In the genomic region with DNA sequence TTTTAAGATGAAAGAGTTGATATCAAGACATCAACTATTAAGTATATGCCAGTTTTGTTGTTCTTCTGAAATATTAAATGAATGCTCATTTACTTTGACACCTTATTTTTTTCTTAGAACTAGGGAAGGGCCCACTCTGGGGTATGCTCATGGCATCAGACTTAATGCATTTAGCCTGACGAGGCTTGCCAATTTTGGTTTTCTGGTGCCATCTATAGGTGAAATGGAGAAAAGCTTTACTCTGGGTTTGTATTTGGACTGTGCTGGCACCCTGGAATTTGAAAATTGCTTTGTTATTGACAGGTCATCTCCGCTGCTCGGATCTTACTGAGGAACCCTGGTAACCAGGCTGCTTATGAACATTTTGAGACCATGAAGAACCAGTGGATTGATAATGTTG, we compare ENCODE assay signal across 9 mouse cellular contexts. TPM values are rescaled to one million over a fixed set of nuclear protein-coding genes. Genes with fewer than 3 reads are reported as not detected.
DNase-seq lines count a peak whose midpoint lies in the region; ATAC-seq and TF ChIP-seq lines count a peak whose summit lies in the region.
"Had no signal": no experiment of that assay in that cellular context is flagged by ENCODE, and none has a peak within 500 bp of the region (broad histone marks: within the 10 kb centered on the region; RNA-seq: fewer than 3 reads in every experiment).

No protein-coding gene starts in this region.

- no peak overlapping the region for H3K9ac ChIP-seq in CH12.LX (ENCODE audit: insufficient read depth, low read depth)

- ATAC-seq in erythroid progenitor cell, adult 5-6 weeks (replicated peaks; ENCODE audit: low FRiP score, poor library complexity, severe bottlenecking): peak; percentile 63; the same call in 1 of the 2 replicates
- peak; percentile 73; the same call in 1 of the 2 replicates for ATAC-seq in megakaryocyte-erythroid progenitor cell, adult 5-6 weeks (replicated peaks; ENCODE audit: low FRiP score, low TSS enrichment, poor library complexity, severe bottlenecking)

- H3K9me3 ChIP-seq in CH12.LX (replicated peaks; ENCODE audit: low read length): no peaks in the 10 kb centered on the region
- H3K9me3 ChIP-seq: megakaryocyte, embryonic 14.5 days had no signal

- DNase-seq in layer of hippocampus, adult 2 months (ENCODE audit: low spot score in 2 of 2): peak; percentile 46 to 56
- no peak for DNase-seq in layer of hippocampus, postnatal 36 days
- DNase-seq in CH12.LX (ENCODE audit: extremely low read depth) (peak; percentile 53), R1 (ENCODE audit: low read depth, low spot score) (peak; percentile 56)
- DNase-seq in right cerebral cortex, adult 18-20 months: no peak
- DNase-seq in heart, postnatal 4 days: no peak

- peaks cover 0 to 2% of the 10 kb centered on the region in 2 experiments for H3K36me3 ChIP-seq in CH12.LX (replicated peaks in 1 of 2; ENCODE audit: control insufficient read depth in 1 of 2, insufficient read depth in 1 of 2, low read length in 1 of 2)

- H3K27me3 ChIP-seq in CH12.LX (replicated peaks): no peaks in the 10 kb centered on the region
- H3K27me3 ChIP-seq: megakaryocyte, embryonic 14.5 days had no signal

- peaks cover 0 to 4% of the 10 kb centered on the region in 2 experiments; a peak in 2 of 4 replicates for H3K4me1 ChIP-seq in CH12.LX (ENCODE audit: control insufficient read depth in 1 of 2, insufficient read depth in 2 of 2)

- in situ Hi-C loops in CH12.LX (cut with MboI; ENCODE audit: low pct_ligation_motif_present, low pct_unique_long_range_greater_than_20kb, low sequenced_read_pairs): loop anchor here (25.0 kb wide), 1 partner anchor 232 kb away; the partner anchor contains the start of gene Camk2g

- no peak overlapping the region for H3K4me2 ChIP-seq in CH12.LX (ENCODE audit: insufficient read depth, low read depth, poor library complexity, severe bottlenecking)

- TF ChIP-seq EP300 in CH12.LX (IDR thresholded peaks at IDR 0.05; ENCODE audit: low read length): no peak

- TF ChIP-seq RAD21 in CH12.LX (IDR thresholded peaks at IDR 0.05; ENCODE audit: low read depth, low read length): peak; percentile 92

- H3K4me3 ChIP-seq in layer of hippocampus, adult 2 months: no peak overlapping the region
- no peak overlapping the region for H3K4me3 ChIP-seq in CH12.LX (replicated peaks in 1 of 3; ENCODE audit: low read depth in 2 of 3, low read length in 2 of 3, poor library complexity in 1 of 3)
- H3K4me3 ChIP-seq: megakaryocyte, embryonic 14.5 days had no signal

- no peaks in the 10 kb centered on the region for H3K79me2 ChIP-seq in CH12.LX (replicated peaks; ENCODE audit: control insufficient read depth, extremely low read depth, insufficient read depth, poor library complexity, severe bottlenecking)

- TF ChIP-seq POLR2A in CH12.LX (IDR thresholded peaks at IDR 0.05; ENCODE audit: low read depth, low read length): no peak

- peak overlapping the region; percentile 84 for H3K27ac ChIP-seq in layer of hippocampus, adult 2 months
- H3K27ac ChIP-seq in CH12.LX (ENCODE audit: insufficient read depth, low read depth): no peak overlapping the region

- dilution Hi-C loops in CH12.LX (cut with MboI; ENCODE audit: extremely low pct_ligation_motif_present, extremely low pct_unique_long_range_greater_than_20kb, low sequenced_read_pairs): no loop called here

- peak; percentile 88 for TF ChIP-seq CTCF in layer of hippocampus, adult 2 months (conservative IDR thresholded peaks at IDR 0.05)
- TF ChIP-seq CTCF in CH12.LX (conservative IDR thresholded peaks at IDR 0.05 in 1 of 2, IDR thresholded peaks at IDR 0.05 in 1 of 2; ENCODE audit: low read depth in 2 of 2, low read length in 2 of 2): peak; percentile 17 to 87; a peak in 3 of 4 replicates

TF ChIP-seq in CH12.LX, 34 proteins besides CTCF, POLR2A, EP300 and RAD21:
- no peak for TF ChIP-seq CHD2 (IDR thresholded peaks at IDR 0.05; ENCODE audit: low read length)
- TF ChIP-seq CHD1 (IDR thresholded peaks at IDR 0.05; ENCODE audit: low read depth, low read length): no peak
- TF ChIP-seq MYC (IDR thresholded peaks at IDR 0.05; ENCODE audit: low read depth, low read length): 0 out of 2 replicates have a peak, but pooled peaks have one; percentile 21
- peak; percentile 18; the same call in 1 of the 2 replicates for TF ChIP-seq ZC3H11A (IDR thresholded peaks at IDR 0.05; ENCODE audit: low read depth, low read length)
- TF ChIP-seq ZNF384 (IDR thresholded peaks at IDR 0.05; ENCODE audit: low read depth, low read length): 0 out of 2 replicates have a peak, but pooled peaks have one; percentile 6
- no peak for TF ChIP-seq MAX (IDR thresholded peaks at IDR 0.05; ENCODE audit: low read length)
- peak; percentile 52 for TF ChIP-seq SMC3 (IDR thresholded peaks at IDR 0.05; ENCODE audit: low read depth, low read length)
- TF ChIP-seq POLR2AphosphoS2 (IDR thresholded peaks at IDR 0.05; ENCODE audit: low read depth, low read length): no peak

RNA-seq across cellular contexts. Expression of gene Ap3m1, which starts 33.3 kb away (rescaled TPM):
- 10 to 100 TPM; 67.0 to 70.9 TPM for total RNA-seq in layer of hippocampus, adult 2 months (2021)
- total RNA-seq in layer of hippocampus, postnatal 36 days (2021): 10 to 100 TPM; 76.3 to 78.0 TPM
- total RNA-seq in CH12.LX (2012; rRNA removed) (32.6 and 38.7 TPM in 2 replicates), CH12.LX (2014; rRNA removed) (73.4 and 78.3 TPM in 2 replicates)
- 60.3 and 61.7 TPM in 2 replicates for polyA plus RNA-seq in CH12.LX (2012; ENCODE audit: insufficient read length, low read depth)
- 9.7 and 18.4 TPM in 2 replicates for total RNA-seq in erythroid progenitor cell, adult 5-6 weeks (2015; ENCODE audit: low replicate concordance)
- total RNA-seq in erythroid progenitor cell, adult 5-6 weeks (2017; ENCODE audit: low replicate concordance): 34.5 and 53.3 TPM in 2 replicates
- 35.0 and 45.5 TPM in 2 replicates for total RNA-seq in megakaryocyte-erythroid progenitor cell, adult 5-6 weeks (2014; fragmentation: Nextera tagmentation)
- total RNA-seq in megakaryocyte-erythroid progenitor cell, adult 5-6 weeks (2017): 35.5 and 47.5 TPM in 2 replicates
- 10 to 100 TPM; 75.5 to 79.0 TPM for total RNA-seq in heart, postnatal 4 days (2021)

RNA-seq across cellular contexts. Expression of gene Adk, which starts 33.4 kb away (rescaled TPM):
- 10 to 100 TPM; 62.5 to 72.3 TPM for total RNA-seq in layer of hippocampus, adult 2 months (2021)
- total RNA-seq in layer of hippocampus, postnatal 36 days (2021): 10 to 100 TPM; 62.6 to 77.3 TPM
- total RNA-seq in CH12.LX (2012; rRNA removed) (59.0 and 84.9 TPM in 2 replicates), CH12.LX (2014; rRNA removed) (123 and 129 TPM in 2 replicates)
- polyA plus RNA-seq in CH12.LX (2012; ENCODE audit: insufficient read length, low read depth): 47.9 and 58.8 TPM in 2 replicates
- 28.1 and 67.1 TPM in 2 replicates for total RNA-seq in erythroid progenitor cell, adult 5-6 weeks (2015; ENCODE audit: low replicate concordance)
- total RNA-seq in erythroid progenitor cell, adult 5-6 weeks (2017; ENCODE audit: low replicate concordance): 31.3 and 66.4 TPM in 2 replicates
- 122 and 138 TPM in 2 replicates for total RNA-seq in megakaryocyte-erythroid progenitor cell, adult 5-6 weeks (2014; fragmentation: Nextera tagmentation)
- 168 and 190 TPM in 2 replicates for total RNA-seq in megakaryocyte-erythroid progenitor cell, adult 5-6 weeks (2017)
- total RNA-seq in heart, postnatal 4 days (2021): 100 to 1,000 TPM; 142 to 149 TPM

Comparison
In these comparisons a context has a peak if more than half of its experiments do, and no peak if none do; other contexts are left out.
1. DNase-seq: peak in layer of hippocampus, adult 2 months (2 of 2), CH12.LX (single experiment) and R1 (single experiment); none in layer of hippocampus, postnatal 36 days (0 of 2), right cerebral cortex, adult 18-20 months (single experiment) and heart, postnatal 4 days (single experiment).